Mouse (Mus musculus) megakaryocyte, embryonic 14.5 days (primary cell): ENCODE data around the gene Foxa2. TPM values are rescaled to one million over a fixed set of nuclear protein-coding genes. Genes with fewer than 3 reads are reported as not detected.

Experiments
- H3K27me3 ChIP-seq: replicated peaks from 2 replicates; pipeline ENCODE3; 2012; ENCODE audit warnings: inconsistent platforms
- H3K36me3 ChIP-seq: replicated peaks from 2 replicates; pipeline ENCODE3; 2012; ENCODE audit warnings: low read length, inconsistent platforms, mixed read lengths
- H3K4me1 ChIP-seq: 2 replicates; pipeline ENCODE4 v1.6.1; 2012; ENCODE audit warnings: inconsistent platforms
- H3K4me3 ChIP-seq: replicated peaks from 2 replicates; pipeline ENCODE3; 2012; ENCODE audit warnings: moderate library complexity, mild to moderate bottlenecking, inconsistent platforms
- H3K9me3 ChIP-seq: 2 replicates; pipeline ENCODE4 v1.6.1; 2012; ENCODE audit warnings: inconsistent platforms
- FLI1 ChIP-seq: IDR thresholded peaks from 2 replicates; pipeline ENCODE4 v1.6.1; 2012; ENCODE audit warnings: low read length, inconsistent platforms, mixed read lengths
- GATA1 ChIP-seq: IDR thresholded peaks from 3 replicates; pipeline ENCODE4 v1.6.1; 2012; ENCODE audit warnings: mixed read lengths, low read length, inconsistent platforms, borderline replicate concordance
- polyA plus RNA-seq: library from polyadenylated mRNA; stranded (reverse); fragments of >175 nt; gene quantifications from 2 replicates; pipeline ENCODE4 v1.2.3, GENCODE M21; 2012; ENCODE audit warnings: low replicate concordance; ENCODE audit not compliant: insufficient read depth

The Foxa2 gene
- polyA plus RNA-seq, 1 experiment: not detected

GRCm38 (mm10) chr2:148025481-148025880 lies 21.3 kb downstream of the Foxa2 start:
- TF ChIP-seq GATA1 (no peak), FLI1 (no peak)
- Histone ChIP-seq H3K27me3 (peaks cover 48% of the 10 kb centered on the region), H3K4me1 (0 out of 2 replicates have a peak, but pooled peaks cover 6% of the 10 kb centered on the region), H3K36me3 (no peaks in the 10 kb centered on the region), H3K4me3 (no peak overlapping the region), H3K9me3 (0 out of 2 replicates have a peak, but pooled peaks cover 6% of the 10 kb centered on the region)

- no peaks in the 10 kb centered on the region for H3K9me3 ChIP-seq
- peaks cover 37% of the 10 kb centered on the region for H3K27me3 ChIP-seq
- H3K36me3 ChIP-seq: no peaks in the 10 kb centered on the region
- 0 out of 2 replicates have a peak, but pooled peaks cover 3% of the 10 kb centered on the region for H3K4me1 ChIP-seq
- TF ChIP-seq FLI1 (no peak), GATA1 (no peak)
- H3K4me3 ChIP-seq: no peak overlapping the region
Measured at GRCm38 (mm10) chr2:148024268-148024935, 22.4 kb downstream of the Foxa2 start.

GRCm38 (mm10) chr2:148023340-148023806 lies 23.4 kb downstream of the Foxa2 start:
- H3K9me3 ChIP-seq: no peaks in the 10 kb centered on the region
- TF ChIP-seq FLI1 (no peak), GATA1 (no peak)
- 0 out of 2 replicates have a peak, but pooled peaks cover 3% of the 10 kb centered on the region for H3K4me1 ChIP-seq
- H3K27me3 ChIP-seq: peaks cover 29% of the 10 kb centered on the region
- no peak overlapping the region for H3K4me3 ChIP-seq
- H3K36me3 ChIP-seq: no peaks in the 10 kb centered on the region

- Histone ChIP-seq H3K36me3 (no peaks in the 10 kb centered on the region), H3K9me3 (no peaks in the 10 kb centered on the region), H3K4me1 (0 out of 2 replicates have a peak, but pooled peaks cover 3% of the 10 kb centered on the region), H3K4me3 (no peak overlapping the region), H3K27me3 (peaks cover 21% of the 10 kb centered on the region)
- TF ChIP-seq FLI1 (no peak), GATA1 (no peak)
Measured at GRCm38 (mm10) chr2:148021919-148022570, 24.7 kb downstream of the Foxa2 start.

GRCm38 (mm10) chr2:148021016-148021415 lies 25.8 kb downstream of the Foxa2 start:
- Histone ChIP-seq H3K9me3 (no peaks in the 10 kb centered on the region), H3K4me1 (0 out of 2 replicates have a peak, but pooled peaks cover 3% of the 10 kb centered on the region), H3K36me3 (no peaks in the 10 kb centered on the region), H3K27me3 (peaks cover 21% of the 10 kb centered on the region), H3K4me3 (no peak overlapping the region)
- TF ChIP-seq GATA1 (no peak), FLI1 (no peak)

GRCm38 (mm10) chr2:148020125-148020524 lies 26.6 kb downstream of the Foxa2 start:
- peaks cover 17% of the 10 kb centered on the region for H3K27me3 ChIP-seq
- no peaks in the 10 kb centered on the region for H3K36me3 ChIP-seq
- TF ChIP-seq FLI1 (no peak), GATA1 (no peak)
- H3K4me1 ChIP-seq: 0 out of 2 replicates have a peak, but pooled peaks cover 3% of the 10 kb centered on the region
- H3K9me3 ChIP-seq: no peaks in the 10 kb centered on the region
- no peak overlapping the region for H3K4me3 ChIP-seq

GRCm38 (mm10) chr2:148017782-148018690 lies 28.7 kb downstream of the Foxa2 start:
- Histone ChIP-seq H3K36me3 (no peaks in the 10 kb centered on the region), H3K9me3 (no peaks in the 10 kb centered on the region), H3K4me3 (no peak overlapping the region), H3K27me3 (peaks cover 8% of the 10 kb centered on the region), H3K4me1 (peaks cover 3% of the 10 kb centered on the region; the same call in 1 of the 2 replicates)
- TF ChIP-seq GATA1 (no peak), FLI1 (no peak)

GRCm38 (mm10) chr2:148013382-148013781 lies 33.4 kb downstream of the Foxa2 start:
- no peaks in the 10 kb centered on the region for H3K27me3 ChIP-seq
- H3K9me3 ChIP-seq: no peaks in the 10 kb centered on the region
- peaks cover 3% of the 10 kb centered on the region; the same call in 1 of the 2 replicates for H3K4me1 ChIP-seq
- no peaks in the 10 kb centered on the region for H3K36me3 ChIP-seq
- TF ChIP-seq FLI1: no peak
- no peak for TF ChIP-seq GATA1
- H3K4me3 ChIP-seq: no peak overlapping the region

- TF ChIP-seq FLI1 (no peak), GATA1 (no peak)
- Histone ChIP-seq H3K9me3 (no peaks in the 10 kb centered on the region), H3K27me3 (no peaks in the 10 kb centered on the region), H3K36me3 (no peaks in the 10 kb centered on the region), H3K4me3 (no peak overlapping the region), H3K4me1 (peaks cover 3% of the 10 kb centered on the region; the same call in 1 of the 2 replicates)
Measured at GRCm38 (mm10) chr2:148009049-148009448, 37.7 kb downstream of the Foxa2 start.
